Mouse (Mus musculus) liver, embryonic 15.5 days (tissue): ENCODE results near the gene Hps5. TPM values are rescaled to one million over a fixed set of nuclear protein-coding genes. Genes with fewer than 3 reads are reported as not detected.

ENCODE experiments used
- ATAC-seq: fragments of 200-750 bp; cut with Nextera tagmentation; 2 replicates; pipeline ENCODE4 v1.8.0; 2017; ENCODE audit warnings: moderate number of reproducible peaks, mild to moderate bottlenecking, moderate library complexity; ENCODE audit not compliant: insufficient read depth
- H3K27ac ChIP-seq: fragments of 300-500 bp; sonication (generic); replicated peaks from 2 replicates; pipeline ENCODE4 v1.5.1; 2015; ENCODE audit warnings: mild to moderate bottlenecking, inconsistent platforms
- H3K27me3 ChIP-seq: fragments of 300-500 bp; sonication (generic); 2 replicates; pipeline ENCODE4 v1.6.1; 2015; ENCODE audit warnings: mild to moderate bottlenecking, inconsistent platforms
- H3K36me3 ChIP-seq: fragments of 300-500 bp; sonication (generic); replicated peaks from 2 replicates; pipeline ENCODE4 v1.6.1; 2015; ENCODE audit warnings: moderate library complexity, mild to moderate bottlenecking, inconsistent platforms
- H3K4me1 ChIP-seq: fragments of 300-500 bp; sonication (generic); replicated peaks from 2 replicates; pipeline ENCODE4 v1.6.1; 2015; ENCODE audit warnings: inconsistent platforms
- H3K4me2 ChIP-seq: fragments of 300-500 bp; sonication (generic); 2 replicates; pipeline ENCODE4 v1.6.1; 2015; ENCODE audit warnings: moderate library complexity, mild to moderate bottlenecking, inconsistent platforms
- H3K4me3 ChIP-seq: fragments of 300-500 bp; sonication (generic); replicated peaks from 2 replicates; pipeline ENCODE4 v1.5.1; 2015; ENCODE audit warnings: mild to moderate bottlenecking, inconsistent platforms
- H3K9ac ChIP-seq: fragments of 300-500 bp; sonication (generic); 2 replicates; pipeline ENCODE4 v1.6.1; 2015; ENCODE audit warnings: moderate library complexity, mild to moderate bottlenecking, inconsistent platforms
- H3K9me3 ChIP-seq: fragments of 300-500 bp; sonication (generic); replicated peaks from 2 replicates; pipeline ENCODE4 v1.6.1; 2016; ENCODE audit warnings: inconsistent platforms
- WGBS: fragments of 180-500 bp; shearing (Covaris S2); methylation state at CpG from one replicate; pipeline ENCODE4 v1.1.7; 2015; ENCODE audit warnings: mixed read lengths; ENCODE audit not compliant: insufficient replicate concordance; 5-methylcytosine and 5-hydroxymethylcytosine counted together
- polyA plus RNA-seq: library from polyadenylated mRNA; unstranded; fragments of >200 nt; fragmentation: Nextera tagmentation; extraction: Ambion mirVana; gene quantifications from 2 replicates; pipeline ENCODE4 v1.2.1, GENCODE M21; 2015

Gene Hps5
- polyA plus RNA-seq, 1 experiment from 2014 or later: 6.7 TPM

DNA sequence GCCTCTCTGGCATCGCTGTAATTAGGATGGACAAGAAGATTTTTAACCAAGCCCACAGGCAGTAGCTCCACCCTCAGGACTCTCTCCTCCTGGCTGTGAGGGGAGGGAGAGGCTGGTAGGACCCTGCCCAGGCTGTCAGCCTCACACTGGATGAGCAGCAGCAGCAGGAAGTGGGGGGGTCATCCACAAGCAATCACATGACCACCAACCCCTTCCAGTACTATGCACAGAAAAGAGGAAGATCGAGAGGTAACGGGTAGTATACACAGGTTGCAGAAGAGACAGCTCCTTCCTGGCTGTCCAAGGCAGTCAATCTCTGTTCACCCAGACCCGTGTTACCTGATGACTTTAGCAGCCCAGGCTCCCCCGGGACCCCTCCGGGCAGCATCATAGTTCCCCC, 83.6 kb downstream of the Hps5 start:
- WGBS: 21% methylated on average over 6 of the region's 6 CpGs

More for the DNA sequence above, 83.6 kb downstream of the Hps5 start:
- Histone ChIP-seq H3K27ac (no peak overlapping the region), H3K9me3 (no peaks in the 10 kb centered on the region), H3K9ac (no peak overlapping the region), H3K4me3 (no peak overlapping the region), H3K27me3 (no peaks in the 10 kb centered on the region), H3K36me3 (peaks cover 12% of the 10 kb centered on the region), H3K4me1 (peaks cover 15% of the 10 kb centered on the region), H3K4me2 (no peak overlapping the region)
- ATAC-seq: no peak

Other genes starting within 250 kb of the Hps5 start
- gene Sergef, start 156.3 kb downstream of the Hps5 start, polyA plus RNA-seq: 5.2 TPM in 2 replicates
- gene Tph1, start 123.5 kb downstream of the Hps5 start, polyA plus RNA-seq: not detected in 2 replicates
- gene Saal1, start 85.4 kb downstream of the Hps5 start, polyA plus RNA-seq: 11.4 and 12.3 TPM in 2 replicates
- gene Saa3, start 80.4 kb downstream of the Hps5 start, polyA plus RNA-seq: 6.4 and 11.6 TPM in 2 replicates
- gene Saa4, start 63.5 kb downstream of the Hps5 start, polyA plus RNA-seq: 6.3 and 8.8 TPM in 2 replicates
- gene Saa1, start 53.1 kb downstream of the Hps5 start, polyA plus RNA-seq: not detected in 2 replicates
- not detected in 2 replicates for gene Saa2, start 44.3 kb downstream of the Hps5 start, polyA plus RNA-seq
- gene Gtf2h1, start within 50 bp of the Hps5 start, polyA plus RNA-seq: 25.4 and 26.3 TPM in 2 replicates
- gene Ldha, start 45.4 kb upstream of the Hps5 start, polyA plus RNA-seq: 1,291 and 1,714 TPM in 2 replicates
- gene Ldhc, start 65.1 kb upstream of the Hps5 start, polyA plus RNA-seq: 0.18 TPM in 1 of 2 replicates, not detected in the other
- gene Tsg101, start 123.9 kb upstream of the Hps5 start, polyA plus RNA-seq: 55.0 and 57.6 TPM in 2 replicates
- gene Uevld, start 162.5 kb upstream of the Hps5 start, polyA plus RNA-seq: 5.2 and 5.8 TPM in 2 replicates
- not detected in 2 replicates for gene Gm9999, start 187.5 kb upstream of the Hps5 start, polyA plus RNA-seq
- 10.7 and 11.3 TPM in 2 replicates for gene Spty2d1, start 212.3 kb upstream of the Hps5 start, polyA plus RNA-seq